Mouse (Mus musculus): ENCODE results near the gene Gucd1. TPM values are rescaled to one million over a fixed set of nuclear protein-coding genes. Genes with fewer than 3 reads are reported as not detected.
"Not testable (repeated sequence)": the region's sequence is repeated elsewhere in the genome, so short reads cannot be mapped to it uniquely, and the experiment has no call there.

Gucd1 gene
- polyA plus RNA-seq, 1 experiment: 20.7 TPM

- 0 out of 2 replicates have a peak, but pooled peaks cover 4% of the 10 kb centered on the region for H3K4me1 ChIP-seq (ENCODE audit: control insufficient read depth, insufficient read depth, low read length)
- TF ChIP-seq POLR2A (IDR thresholded peaks at IDR 0.05; ENCODE audit: borderline replicate concordance, low read depth, low read length): no peak
- TF ChIP-seq CTCF (IDR thresholded peaks at IDR 0.05; ENCODE audit: low read depth, low read length): no peak
Observed at GRCm38 (mm10) chr10:75355341-75355740, 162.4 kb downstream of the Gucd1 start.

GRCm38 (mm10) chr10:75353838-75354241 lies 163.9 kb downstream of the Gucd1 start:
- not testable (repeated sequence) for H3K4me1 ChIP-seq (ENCODE audit: control insufficient read depth, insufficient read depth, low read length)

More at GRCm38 (mm10) chr10:75355341-75355740, 162.4 kb downstream of the Gucd1 start:
- Histone ChIP-seq H3K4me3 (ENCODE audit: insufficient read depth, low read length) (no peak overlapping the region), H3K27ac (ENCODE audit: insufficient read depth, low read depth, low read length) (no peak overlapping the region)

DNA sequence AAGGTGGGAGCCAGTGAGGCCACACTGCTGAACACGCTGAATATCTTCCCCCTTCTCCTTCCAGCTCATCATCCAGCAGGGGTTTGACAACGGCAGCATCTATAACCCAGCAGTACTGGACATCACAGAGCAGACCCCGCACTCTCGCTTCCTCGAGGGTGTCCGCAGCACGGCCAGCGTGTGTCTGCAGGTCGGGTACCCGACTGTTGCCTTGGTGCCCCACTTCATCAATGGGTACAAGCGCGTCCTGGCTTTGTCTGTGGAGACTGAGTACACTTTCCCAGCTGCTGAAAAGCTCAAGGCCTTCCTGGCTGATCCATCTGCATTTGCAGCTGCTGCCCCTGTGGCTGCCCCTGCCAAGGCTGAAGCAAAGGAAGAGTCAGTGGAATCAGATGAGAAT lies 165.2 kb downstream of the Gucd1 start:
- Histone ChIP-seq H3K27ac (ENCODE audit: insufficient read depth, low read depth, low read length) (no peak overlapping the region), H3K4me3 (ENCODE audit: insufficient read depth, low read length) (no peak overlapping the region), H3K4me1 (ENCODE audit: control insufficient read depth, insufficient read depth, low read length) (0 out of 2 replicates have a peak, but pooled peaks cover 4% of the 10 kb centered on the region)
- TF ChIP-seq CTCF (IDR thresholded peaks at IDR 0.05; ENCODE audit: low read depth, low read length) (no peak), POLR2A (IDR thresholded peaks at IDR 0.05; ENCODE audit: borderline replicate concordance, low read depth, low read length) (no peak)

More at GRCm38 (mm10) chr10:75353838-75354241, 163.9 kb downstream of the Gucd1 start:
- not testable (repeated sequence) for H3K27ac ChIP-seq (ENCODE audit: insufficient read depth, low read depth, low read length); H3K4me3 ChIP-seq (ENCODE audit: insufficient read depth, low read length)

DNA sequence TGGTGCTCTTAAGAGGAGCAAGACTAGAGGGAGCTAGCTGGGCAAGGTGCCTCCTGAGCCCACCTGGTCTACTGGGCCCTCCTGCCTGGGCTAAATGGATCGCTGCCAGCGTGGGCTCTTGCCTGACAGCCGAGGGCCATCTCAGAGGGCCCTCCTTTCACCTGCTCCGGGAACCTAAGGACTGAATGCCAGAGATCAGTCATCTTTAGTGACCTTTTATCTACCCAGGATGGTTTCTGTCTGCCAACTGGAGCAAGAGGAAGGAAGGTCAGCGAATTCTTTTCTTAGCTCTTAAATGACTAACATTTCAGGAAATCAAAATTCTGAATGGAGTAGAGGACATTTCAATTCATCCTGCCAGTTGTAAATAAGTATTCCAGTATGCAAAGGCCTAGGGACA lies 167.2 kb downstream of the Gucd1 start:
- TF ChIP-seq POLR2A (IDR thresholded peaks at IDR 0.05; ENCODE audit: borderline replicate concordance, low read depth, low read length): no peak
- no peak for TF ChIP-seq CTCF (IDR thresholded peaks at IDR 0.05; ENCODE audit: low read depth, low read length)
- Histone ChIP-seq H3K4me3 (ENCODE audit: insufficient read depth, low read length) (no peak overlapping the region), H3K27ac (ENCODE audit: insufficient read depth, low read depth, low read length) (no peak overlapping the region), H3K4me1 (ENCODE audit: control insufficient read depth, insufficient read depth, low read length) (0 out of 2 replicates have a peak, but pooled peaks cover 4% of the 10 kb centered on the region)

GRCm38 (mm10) chr10:75345265-75345664 lies 172.5 kb downstream of the Gucd1 start:
- Histone ChIP-seq H3K4me1 (ENCODE audit: control insufficient read depth, insufficient read depth, low read length) (peaks cover 4% of the 10 kb centered on the region; the same call in 1 of the 2 replicates), H3K27ac (ENCODE audit: insufficient read depth, low read depth, low read length) (no peak overlapping the region), H3K4me3 (ENCODE audit: insufficient read depth, low read length) (no peak overlapping the region)
- TF ChIP-seq CTCF (IDR thresholded peaks at IDR 0.05; ENCODE audit: low read depth, low read length): no peak
- TF ChIP-seq POLR2A (IDR thresholded peaks at IDR 0.05; ENCODE audit: borderline replicate concordance, low read depth, low read length): no peak

DNA sequence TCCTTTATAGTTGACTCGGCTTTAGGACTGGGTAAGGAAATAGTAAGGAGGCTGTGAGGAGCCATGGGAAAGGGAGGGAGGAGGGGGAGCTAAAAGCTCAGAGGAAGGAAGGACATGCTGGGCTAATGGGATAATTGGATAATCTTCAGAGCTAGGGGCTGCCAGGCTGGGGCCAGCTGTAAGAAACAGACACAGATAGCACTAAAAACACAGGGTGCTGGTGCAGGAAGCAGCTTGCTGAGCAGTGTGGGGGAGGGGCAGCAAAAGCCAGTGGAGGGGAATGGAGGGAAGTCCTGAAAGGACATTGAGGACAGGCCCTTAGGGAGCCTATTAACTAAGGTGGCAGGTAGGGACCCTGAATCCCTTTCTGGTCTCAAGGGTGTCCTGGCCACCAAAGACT lies 173.2 kb downstream of the Gucd1 start:
- H3K27ac ChIP-seq (ENCODE audit: insufficient read depth, low read depth, low read length); H3K4me3 ChIP-seq (ENCODE audit: insufficient read depth, low read length); H3K4me1 ChIP-seq (ENCODE audit: control insufficient read depth, insufficient read depth, low read length): not testable (repeated sequence)

DNA sequence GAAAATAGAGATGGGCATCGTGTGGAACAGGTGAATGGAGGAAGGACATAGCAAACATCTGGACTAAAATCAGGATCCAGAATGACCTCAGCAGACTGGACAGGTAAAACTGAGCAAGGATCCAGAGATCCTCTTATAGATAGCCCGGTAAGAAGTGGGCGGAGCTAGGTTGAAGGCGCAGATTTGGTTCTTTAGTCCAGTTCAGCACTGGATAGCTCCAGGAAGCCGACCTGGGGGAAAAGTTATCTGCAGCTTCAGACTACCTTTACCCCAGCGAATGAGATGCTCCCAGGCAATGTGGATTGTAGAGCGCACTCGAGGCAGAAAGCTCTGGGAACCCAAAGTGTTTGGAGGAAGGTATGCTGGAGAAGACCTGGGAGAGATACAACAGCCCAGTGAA lies 175.8 kb downstream of the Gucd1 start:
- TF ChIP-seq POLR2A (IDR thresholded peaks at IDR 0.05; ENCODE audit: borderline replicate concordance, low read depth, low read length) (no peak), CTCF (IDR thresholded peaks at IDR 0.05; ENCODE audit: low read depth, low read length) (no peak)
- H3K4me1 ChIP-seq (ENCODE audit: control insufficient read depth, insufficient read depth, low read length): peaks cover 7% of the 10 kb centered on the region; the same call in 1 of the 2 replicates
- H3K27ac ChIP-seq (ENCODE audit: insufficient read depth, low read depth, low read length): no peak overlapping the region
- no peak overlapping the region for H3K4me3 ChIP-seq (ENCODE audit: insufficient read depth, low read length)

GRCm38 (mm10) chr10:75339377-75339776 lies 178.4 kb downstream of the Gucd1 start:
- TF ChIP-seq POLR2A (IDR thresholded peaks at IDR 0.05; ENCODE audit: borderline replicate concordance, low read depth, low read length) (no peak), CTCF (IDR thresholded peaks at IDR 0.05; ENCODE audit: low read depth, low read length) (no peak)
- peaks cover 3% of the 10 kb centered on the region; the same call in 1 of the 2 replicates for H3K4me1 ChIP-seq (ENCODE audit: control insufficient read depth, insufficient read depth, low read length)
- H3K27ac ChIP-seq (ENCODE audit: insufficient read depth, low read depth, low read length): no peak overlapping the region
- no peak overlapping the region for H3K4me3 ChIP-seq (ENCODE audit: insufficient read depth, low read length)

DNA sequence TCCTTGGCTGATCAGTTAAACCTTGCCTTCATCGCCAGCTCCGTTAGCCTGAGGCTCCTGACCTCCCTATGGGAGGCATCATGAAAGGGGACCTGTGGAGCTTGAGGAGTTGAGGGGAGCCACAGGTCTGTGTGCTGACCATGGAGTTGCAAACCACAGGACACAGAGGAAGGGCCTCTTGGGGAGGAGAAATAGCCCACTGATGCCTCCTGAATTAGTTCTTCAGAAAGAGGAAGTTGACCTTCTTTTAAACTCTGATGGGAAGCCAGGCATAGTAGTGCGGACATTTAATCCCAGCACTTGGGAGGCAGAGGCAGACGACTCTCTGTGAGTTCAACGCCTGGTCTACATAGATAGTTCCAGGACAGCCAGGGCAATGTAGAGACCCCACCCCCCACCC lies 178.9 kb downstream of the Gucd1 start:
- no peak overlapping the region for H3K4me3 ChIP-seq (ENCODE audit: insufficient read depth, low read length)
- H3K27ac ChIP-seq (ENCODE audit: insufficient read depth, low read depth, low read length): no peak overlapping the region
- peaks cover 3% of the 10 kb centered on the region; the same call in 1 of the 2 replicates for H3K4me1 ChIP-seq (ENCODE audit: control insufficient read depth, insufficient read depth, low read length)
- TF ChIP-seq POLR2A (IDR thresholded peaks at IDR 0.05; ENCODE audit: borderline replicate concordance, low read depth, low read length): no peak
- TF ChIP-seq CTCF (IDR thresholded peaks at IDR 0.05; ENCODE audit: low read depth, low read length): no peak

DNA sequence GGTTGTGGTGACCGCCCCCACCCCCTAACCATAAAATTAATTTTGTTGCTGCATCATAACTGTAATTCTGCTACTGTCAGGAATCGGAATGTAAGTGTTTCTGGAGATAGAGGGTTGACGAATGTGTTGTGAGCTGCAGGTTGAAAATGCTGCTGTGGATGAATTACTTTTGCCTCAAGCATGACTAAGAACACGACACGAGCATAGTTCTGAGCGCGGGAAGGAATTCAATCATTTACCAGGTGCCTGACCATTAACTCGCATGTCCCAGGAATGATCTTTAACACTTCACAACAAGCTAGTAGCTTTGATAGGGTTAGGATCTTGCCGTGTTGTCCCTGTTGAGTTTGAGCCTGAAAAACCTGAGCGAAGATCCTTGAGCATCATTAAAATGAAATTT lies 180.5 kb downstream of the Gucd1 start:
- Histone ChIP-seq H3K27ac (ENCODE audit: insufficient read depth, low read depth, low read length) (no peak overlapping the region), H3K4me1 (ENCODE audit: control insufficient read depth, insufficient read depth, low read length) (peaks cover 3% of the 10 kb centered on the region; the same call in 1 of the 2 replicates), H3K4me3 (ENCODE audit: insufficient read depth, low read length) (no peak overlapping the region)
- TF ChIP-seq POLR2A (IDR thresholded peaks at IDR 0.05; ENCODE audit: borderline replicate concordance, low read depth, low read length): no peak

GRCm38 (mm10) chr10:75335075-75335474 lies 182.7 kb downstream of the Gucd1 start:
- H3K4me1 ChIP-seq (ENCODE audit: control insufficient read depth, insufficient read depth, low read length): peaks cover 3% of the 10 kb centered on the region; the same call in 1 of the 2 replicates
- TF ChIP-seq CTCF (IDR thresholded peaks at IDR 0.05; ENCODE audit: low read depth, low read length) (no peak), POLR2A (IDR thresholded peaks at IDR 0.05; ENCODE audit: borderline replicate concordance, low read depth, low read length) (no peak)
- no peak overlapping the region for H3K27ac ChIP-seq (ENCODE audit: insufficient read depth, low read depth, low read length)
- no peak overlapping the region for H3K4me3 ChIP-seq (ENCODE audit: insufficient read depth, low read length)
